24 mouse cellular contexts compared by ENCODE assay signal in genomic region chr8:111237301-111237700, GRCm38 (mm10). TPM values are rescaled to one million over a fixed set of nuclear protein-coding genes. Genes with fewer than 3 reads are reported as not detected.
DNase-seq lines count a peak whose midpoint lies in the region; ATAC-seq and TF ChIP-seq lines count a peak whose summit lies in the region.
"Had no signal": no experiment of that assay in that cellular context is flagged by ENCODE, and none has a peak within 500 bp of the region (broad histone marks: within the 10 kb centered on the region; RNA-seq: fewer than 3 reads in every experiment).

No protein-coding gene starts in this region.

- no peak for ATAC-seq in lung, postnatal 0 days
- ATAC-seq: forebrain, embryonic 13.5 days; intestine, embryonic 15.5 days; Patski had no signal

- no peaks in the 10 kb centered on the region for H3K4me1 ChIP-seq in lung, postnatal 0 days (ENCODE audit: insufficient read depth, low read depth, low read length)
- peaks cover 10% of the 10 kb centered on the region; the same call in 1 of the 2 replicates for H3K4me1 ChIP-seq in embryonic fibroblast, embryonic 13.5 days (ENCODE audit: control insufficient read depth, insufficient read depth, low read length)
- H3K4me1 ChIP-seq: embryonic facial prominence, embryonic 10.5 days; hindbrain, embryonic 15.5 days; intestine, embryonic 15.5 days; kidney, embryonic 15.5 days; lung, embryonic 15.5 days; stomach, embryonic 15.5 days had no signal

- peak; percentile 69 for DNase-seq in adrenal gland, adult 2 months
- DNase-seq in adrenal gland, postnatal 4 days (ENCODE audit: low spot score in 2 of 2): no peak
- DNase-seq in lung, postnatal 0 days (ENCODE audit: low spot score): peak; percentile 16
- no peak for DNase-seq in lung, postnatal 10 days
- peak; percentile 38 for DNase-seq in adrenal gland, postnatal 10 days
- no peak for DNase-seq in frontal cortex, adult 2 months (ENCODE audit: extremely low spot score in 1 of 2, low spot score in 1 of 2)
- DNase-seq in heart, postnatal 25 days (ENCODE audit: low spot score): no peak
- DNase-seq: B cell, adult 2 months; cerebellum, adult 2 months; gastrocnemius, postnatal 36 days; heart, postnatal 36 days; liver, embryonic 13.5 days; retina, postnatal 1 day; thymus, adult 18-20 months had no signal

- intact Hi-C loops in heart, postnatal 25 days (cut with DNase I): no loop called here

- H3K27me3 ChIP-seq in lung, postnatal 0 days (replicated peaks; ENCODE audit: insufficient read depth, low read length): no peaks in the 10 kb centered on the region
- H3K27me3 ChIP-seq: forebrain, embryonic 13.5 days; hindbrain, embryonic 15.5 days; intestine, embryonic 15.5 days; kidney, embryonic 15.5 days; liver, embryonic 13.5 days; lung, embryonic 15.5 days; Patski; stomach, embryonic 15.5 days had no signal

- TF ChIP-seq EP300 in lung, postnatal 0 days (IDR thresholded peaks at IDR 0.05): no peak

- no peak overlapping the region for H3K9ac ChIP-seq in lung, postnatal 0 days (replicated peaks; ENCODE audit: low read depth)
- H3K9ac ChIP-seq: forebrain, embryonic 13.5 days; hindbrain, embryonic 15.5 days; intestine, embryonic 15.5 days; kidney, embryonic 15.5 days; liver, embryonic 13.5 days; lung, embryonic 15.5 days; stomach, embryonic 15.5 days had no signal

- no peak overlapping the region for H3K4me3 ChIP-seq in lung, postnatal 0 days (ENCODE audit: low read depth, low read length)
- no peak overlapping the region for H3K4me3 ChIP-seq in embryonic fibroblast, embryonic 13.5 days (ENCODE audit: insufficient read depth, low read length)
- H3K4me3 ChIP-seq: embryonic facial prominence, embryonic 10.5 days; forebrain, embryonic 13.5 days; hindbrain, embryonic 15.5 days; intestine, embryonic 15.5 days; kidney, embryonic 15.5 days; liver, embryonic 13.5 days; lung, embryonic 15.5 days; stomach, embryonic 15.5 days had no signal

- no peak overlapping the region for H3K27ac ChIP-seq in lung, postnatal 0 days (ENCODE audit: low read length)
- H3K27ac ChIP-seq in embryonic fibroblast, embryonic 13.5 days (ENCODE audit: insufficient read depth, low read length): peak overlapping the region; percentile 35
- H3K27ac ChIP-seq: embryonic facial prominence, embryonic 10.5 days; forebrain, embryonic 13.5 days; hindbrain, embryonic 15.5 days; intestine, embryonic 15.5 days; kidney, embryonic 15.5 days; liver, embryonic 13.5 days; lung, embryonic 15.5 days; stomach, embryonic 15.5 days had no signal

- no peak for TF ChIP-seq CTCF in lung, postnatal 0 days (IDR thresholded peaks at IDR 0.05)
- no peak for TF ChIP-seq CTCF in embryonic fibroblast, embryonic 13.5 days (IDR thresholded peaks at IDR 0.05; ENCODE audit: borderline replicate concordance, insufficient read depth, low read length)

- no peaks in the 10 kb centered on the region for H3K9me3 ChIP-seq in lung, postnatal 0 days (ENCODE audit: low read length)
- H3K9me3 ChIP-seq: embryonic facial prominence, embryonic 10.5 days; forebrain, embryonic 13.5 days; hindbrain, embryonic 15.5 days; intestine, embryonic 15.5 days; kidney, embryonic 15.5 days; liver, embryonic 13.5 days; lung, embryonic 15.5 days; stomach, embryonic 15.5 days had no signal

- WGBS in lung, postnatal 0 days: 72% methylated on average over 3 of the region's 3 CpGs

- no peak for TF ChIP-seq POLR2A in embryonic fibroblast, embryonic 13.5 days (IDR thresholded peaks at IDR 0.05; ENCODE audit: low read depth, low read length)

- no peaks in the 10 kb centered on the region for H3K36me3 ChIP-seq in lung, postnatal 0 days (ENCODE audit: insufficient read depth, low read length)
- H3K36me3 ChIP-seq: embryonic facial prominence, embryonic 10.5 days; hindbrain, embryonic 15.5 days; intestine, embryonic 15.5 days; kidney, embryonic 15.5 days; liver, embryonic 13.5 days; lung, embryonic 15.5 days; stomach, embryonic 15.5 days had no signal

- no peak overlapping the region for H3K4me2 ChIP-seq in lung, postnatal 0 days (replicated peaks; ENCODE audit: low read depth, low read length)
- H3K4me2 ChIP-seq: forebrain, embryonic 13.5 days; heart, embryonic 11.5 days; hindbrain, embryonic 15.5 days; intestine, embryonic 15.5 days; kidney, embryonic 15.5 days; liver, embryonic 13.5 days; lung, embryonic 15.5 days; stomach, embryonic 15.5 days had no signal

RNA-seq across cellular contexts. Expression of gene Glg1, which starts 21.7 kb away (rescaled TPM):
- total RNA-seq in adrenal gland, adult 2 months (2021): 100 to 1,000 TPM; 100 to 110 TPM
- 48.1 and 52.6 TPM in 2 replicates for polyA plus RNA-seq in adrenal gland, adult 2 months (2012; rRNA removed)
- total RNA-seq in adrenal gland, postnatal 4 days (2021): 100 to 1,000 TPM; 127 to 138 TPM
- polyA plus RNA-seq in lung, postnatal 0 days (2015; fragmentation: Nextera tagmentation; extraction: Ambion mirVana): 41.6 and 50.5 TPM in 2 replicates
- 10 to 100 TPM; 79.4 to 92.1 TPM for total RNA-seq in adrenal gland, postnatal 10 days (2021)
- 130 and 132 TPM in 2 replicates for polyA plus RNA-seq in embryonic fibroblast, embryonic 13.5 days (2011; ENCODE audit: insufficient read length, low read depth, missing spikeins)
- 62.3 and 70.4 TPM in 2 replicates for polyA plus RNA-seq in frontal cortex, adult 2 months (2012; rRNA removed)
- 100 to 1,000 TPM in 1 of 2 experiments, 10 to 100 TPM in 1; 96.0 to 105 TPM for total RNA-seq in heart, postnatal 25 days (2021)

Comparison
In these comparisons a context has a peak if more than half of its experiments do, and no peak if none do; other contexts are left out.
1. DNase-seq: peak in adrenal gland, adult 2 months (single experiment), lung, postnatal 0 days (single experiment) and adrenal gland, postnatal 10 days (single experiment); none in adrenal gland, postnatal 4 days (0 of 2), lung, postnatal 10 days (single experiment), frontal cortex, adult 2 months (0 of 2) and heart, postnatal 25 days (single experiment).